Mouse (Mus musculus) embryo, embryonic 10.5 days (tissue): ENCODE measurements at regions not wholly inside any gene's neighbourhood (a gene's known extent, or its start where the extent isn't known, plus 50 kb on each side); places are given as distances from the start of the nearest gene placed in this dataset.
A peak's percentile ranks its signal among the peaks of the same experiment; 100 is the strongest.

Experiments used
- DNase-seq: peaks from one replicate; pipeline ENCODE4 v3.0.0-alpha.2; 2015; ENCODE audit warnings: low spot score

DNA sequence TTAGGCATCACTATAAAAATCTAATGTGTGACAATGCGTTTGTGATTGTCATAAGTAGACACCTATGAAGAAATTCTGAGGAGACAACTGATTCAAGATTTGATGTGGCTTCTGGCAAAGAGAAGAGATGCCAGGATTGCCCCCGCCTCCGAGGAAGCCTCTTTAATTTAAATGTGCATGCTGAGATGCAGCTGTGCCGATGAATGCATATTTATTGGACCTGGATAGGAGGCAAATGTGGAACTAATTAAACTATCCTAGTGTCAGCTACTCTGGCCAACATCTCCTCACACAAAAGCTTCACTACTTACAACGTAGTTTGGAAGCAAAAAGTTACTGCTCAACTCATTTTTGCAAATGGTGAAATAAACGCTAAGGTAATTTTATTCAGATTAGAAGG, 173.4 kb upstream of the Dph6 start:
- no peak for DNase-seq

- peak; percentile 51 for DNase-seq
These were observed 180.9 kb upstream of the Dph6 start for GRCm38 (mm10) chr2:114835694-114836093.

GRCm38 (mm10) chr2:114843696-114844388, 189.1 kb upstream of the Dph6 start:
- DNase-seq, result no peak

DNA sequence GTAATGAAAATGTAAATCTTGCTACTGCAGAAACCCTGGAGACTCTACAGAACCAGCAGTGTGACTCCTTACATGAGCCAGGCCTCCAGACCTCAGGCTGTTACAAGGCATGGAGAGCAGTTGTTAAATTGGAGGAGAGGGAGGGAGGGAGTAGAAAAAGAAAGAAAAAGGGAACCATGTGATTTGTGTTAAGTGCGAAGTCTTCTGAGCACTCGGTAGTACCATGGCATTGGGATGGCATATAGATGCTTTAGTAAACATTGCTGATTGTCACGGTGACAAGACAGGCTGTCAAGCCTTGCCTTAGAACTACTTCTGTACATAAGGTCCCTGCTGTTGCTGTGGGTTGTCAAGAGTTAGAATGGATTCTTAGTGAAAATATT, 189.6 kb upstream of the Dph6 start:
- DNase-seq, result no peak

GRCm38 (mm10) chr2:114848439-114848838, 193.7 kb upstream of the Dph6 start:
- DNase-seq, result no peak

DNA sequence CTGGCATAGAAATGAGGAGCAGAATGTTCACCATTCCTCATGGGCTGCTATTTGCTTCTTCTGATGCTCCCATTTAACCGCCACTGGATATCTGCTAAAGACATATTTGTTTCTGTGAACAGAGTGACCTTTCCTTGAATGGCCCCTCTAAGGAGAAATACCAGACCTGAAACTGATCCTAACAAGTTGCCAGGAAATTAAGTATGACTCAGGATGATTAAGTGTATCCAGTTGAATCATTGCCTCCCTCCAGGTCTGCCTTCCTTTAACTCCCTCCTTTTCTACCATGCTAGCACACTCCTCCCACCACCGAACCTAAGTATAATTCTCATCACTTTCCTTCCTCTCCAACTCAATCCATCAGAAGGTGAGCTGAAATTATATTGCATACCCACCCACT, 194.2 kb upstream of the Dph6 start:
- no peak for DNase-seq

- DNase-seq, result peak; percentile 93
These were observed 199.2 kb upstream of the Dph6 start for GRCm38 (mm10) chr2:114853715-114854530.

GRCm38 (mm10) chr2:114872272-114872671, 217.5 kb upstream of the Dph6 start:
- DNase-seq, result peak; percentile 61

DNA sequence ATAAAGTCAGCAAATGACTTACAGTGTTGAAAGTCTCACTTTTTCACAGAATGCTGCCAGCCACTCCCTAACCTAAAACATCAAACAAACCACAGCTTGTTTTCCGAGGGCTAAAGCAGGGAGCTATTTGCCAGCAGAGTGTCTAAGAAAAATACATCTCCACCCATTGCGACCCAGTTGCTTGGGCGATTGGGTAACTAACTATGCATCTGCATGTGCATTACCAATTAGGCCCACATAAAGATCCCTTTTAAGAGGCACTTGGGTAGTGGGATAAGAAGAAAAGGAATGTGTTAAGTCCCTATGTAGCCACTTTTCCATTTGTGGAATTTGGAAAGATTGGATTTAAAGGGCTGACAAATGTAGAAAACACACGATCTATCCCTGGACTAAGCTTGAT, 218.3 kb upstream of the Dph6 start:
- no peak for DNase-seq

DNA sequence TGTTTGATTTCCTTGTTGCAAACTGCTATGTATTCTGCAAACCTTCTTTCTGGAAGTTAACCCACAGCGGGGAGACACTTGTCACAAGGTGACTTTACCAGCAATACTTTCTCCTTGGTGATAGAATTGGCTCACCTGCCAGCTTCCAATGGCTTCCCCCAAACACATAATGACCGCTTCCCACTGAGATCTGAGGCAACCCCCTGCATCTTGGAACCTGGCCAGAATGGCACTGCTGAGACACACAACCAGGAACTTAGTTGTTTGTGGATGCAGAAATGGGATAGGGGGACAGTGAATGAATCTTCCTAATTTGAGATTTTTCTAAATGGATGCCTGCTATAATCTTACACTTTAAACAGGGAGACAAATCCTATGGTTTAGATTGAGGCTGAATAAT, 224.3 kb upstream of the Dph6 start:
- DNase-seq, result no peak

DNA sequence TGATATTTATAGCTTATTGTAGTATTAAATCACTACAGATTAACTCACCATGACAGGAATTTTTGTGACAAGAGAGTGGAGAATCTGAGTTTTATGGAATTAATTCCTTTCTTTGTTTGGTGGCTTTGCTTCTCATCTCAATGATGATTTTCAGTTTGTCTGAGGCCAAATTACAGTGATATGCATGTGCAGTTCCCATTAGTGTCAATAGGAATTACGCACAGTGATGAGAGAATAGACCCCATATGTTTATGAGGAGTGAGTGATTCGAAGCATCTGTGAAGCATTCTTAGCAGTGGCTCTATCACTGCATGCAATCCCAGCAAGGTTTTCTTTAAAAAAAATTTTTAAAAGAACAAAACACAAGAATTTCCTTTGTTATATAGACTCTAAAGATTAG, 225.0 kb upstream of the Dph6 start:
- DNase-seq, result no peak

GRCm38 (mm10) chr2:114885734-114886260, 231.0 kb upstream of the Dph6 start:
- DNase-seq, result no peak

DNA sequence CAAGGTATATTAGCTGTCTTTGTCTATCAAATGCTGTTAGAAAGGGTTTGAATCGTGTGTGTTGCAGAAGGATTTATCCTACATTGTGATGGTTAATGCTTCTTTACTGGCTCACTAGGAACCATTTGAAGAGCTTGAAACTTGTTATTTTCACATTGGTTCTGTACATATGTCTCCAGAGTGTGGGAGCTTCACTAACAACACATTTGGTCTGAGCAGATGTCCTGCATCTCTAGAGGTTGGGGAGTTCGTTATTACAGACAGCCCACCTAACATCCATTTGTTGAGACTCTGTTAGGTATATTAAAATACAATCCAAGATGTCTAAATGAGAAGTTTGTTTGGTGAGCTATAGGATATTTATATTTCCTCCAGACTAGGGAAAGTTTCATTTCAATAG, 244.0 kb upstream of the Dph6 start:
- no peak for DNase-seq

- DNase-seq, result no peak
These were observed 257.2 kb upstream of the Dph6 start for GRCm38 (mm10) chr2:114911845-114912500.

DNA sequence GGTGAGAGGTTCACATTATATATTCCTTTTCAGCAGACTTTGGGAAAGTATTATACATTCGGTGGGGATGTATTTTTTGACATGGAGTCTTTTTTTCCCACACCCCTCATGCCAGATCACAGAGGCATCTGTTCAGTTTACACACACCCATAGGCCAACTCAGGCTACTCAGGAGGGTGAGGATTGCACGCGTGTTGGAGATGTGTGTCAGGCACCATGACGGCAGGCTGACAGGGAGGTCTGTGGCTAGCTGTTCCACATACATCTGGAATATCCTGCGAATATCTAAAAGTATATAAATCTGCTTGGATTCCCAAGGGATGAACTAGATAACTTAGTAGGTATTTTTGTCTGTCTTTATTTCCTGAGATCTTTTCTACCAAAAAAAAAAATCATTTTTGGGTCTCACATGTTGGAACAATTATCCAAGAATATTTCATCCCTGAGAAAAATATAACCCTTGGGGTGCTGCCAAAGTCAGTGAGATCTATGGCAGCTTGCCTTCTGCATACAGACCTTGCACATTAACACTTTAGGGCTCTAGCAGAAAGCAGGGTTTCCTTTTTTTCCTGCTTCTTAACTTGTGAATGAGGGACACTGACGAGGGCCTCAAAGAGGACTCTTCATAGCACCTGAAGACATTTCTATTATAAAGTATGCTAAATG, 260.4 kb upstream of the Dph6 start:
- DNase-seq, result no peak

DNA sequence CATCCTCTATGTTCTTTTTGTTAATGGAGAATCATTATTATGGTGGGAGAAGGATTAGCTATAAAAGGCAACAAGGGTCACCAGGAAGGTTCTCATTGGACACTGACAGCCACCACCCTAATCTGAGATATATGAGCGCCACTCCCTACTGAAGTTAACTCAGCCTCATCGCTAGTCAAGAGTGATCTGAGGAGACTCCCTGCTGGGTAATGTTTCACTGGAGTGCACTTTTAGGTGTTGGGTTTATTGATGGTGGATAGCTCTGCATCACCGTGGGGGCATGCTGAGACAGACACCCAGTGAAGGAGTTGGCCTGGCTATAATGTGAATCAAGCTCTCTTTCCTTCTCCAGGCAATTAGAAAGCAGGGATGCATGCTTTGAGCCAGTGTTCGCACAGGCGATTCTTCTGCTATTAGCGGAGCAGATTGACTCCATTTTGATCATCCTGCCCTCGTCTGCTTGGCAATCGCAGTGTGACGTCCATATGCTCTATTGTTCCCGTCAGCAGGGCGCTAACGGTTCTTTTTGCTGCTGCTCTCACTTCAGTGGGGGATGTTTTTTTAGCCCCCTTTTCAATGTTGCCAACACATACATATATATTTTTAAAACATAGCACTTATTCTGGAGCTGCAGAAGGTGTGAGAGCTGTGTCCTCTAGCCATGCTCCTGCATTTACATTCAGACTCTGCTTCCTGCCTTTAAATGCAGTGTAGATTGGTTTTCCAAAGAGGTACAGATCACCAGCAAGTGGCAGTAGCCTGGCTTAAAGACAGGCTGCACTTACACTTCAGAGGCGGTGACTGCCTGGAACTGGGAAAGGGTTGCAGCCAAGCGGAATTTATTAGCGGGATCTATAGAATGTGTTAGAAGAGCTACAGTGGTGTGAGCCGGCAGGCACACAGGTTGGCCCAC, 263.9 kb upstream of the Dph6 start:
- DNase-seq, result no peak

DNA sequence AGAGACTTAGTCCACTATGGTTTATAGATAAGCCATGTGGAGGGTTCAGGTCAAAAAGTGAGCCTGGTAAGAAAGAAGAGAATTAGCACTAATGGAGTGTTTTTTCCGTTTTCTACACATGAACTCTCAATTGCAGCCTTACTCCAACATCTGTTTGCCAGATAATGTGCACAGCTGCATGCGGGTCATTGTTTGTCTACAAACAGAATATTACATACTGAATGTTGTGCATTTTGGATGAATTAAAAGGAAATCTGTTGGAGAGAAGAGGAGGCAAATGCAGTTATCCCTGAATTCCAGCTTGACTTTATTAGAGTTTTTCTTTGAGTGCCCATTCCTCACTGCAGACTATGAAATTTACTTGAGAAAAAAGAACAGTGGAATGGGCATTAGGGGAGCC, 269.1 kb upstream of the Dph6 start:
- DNase-seq, result no peak

DNA sequence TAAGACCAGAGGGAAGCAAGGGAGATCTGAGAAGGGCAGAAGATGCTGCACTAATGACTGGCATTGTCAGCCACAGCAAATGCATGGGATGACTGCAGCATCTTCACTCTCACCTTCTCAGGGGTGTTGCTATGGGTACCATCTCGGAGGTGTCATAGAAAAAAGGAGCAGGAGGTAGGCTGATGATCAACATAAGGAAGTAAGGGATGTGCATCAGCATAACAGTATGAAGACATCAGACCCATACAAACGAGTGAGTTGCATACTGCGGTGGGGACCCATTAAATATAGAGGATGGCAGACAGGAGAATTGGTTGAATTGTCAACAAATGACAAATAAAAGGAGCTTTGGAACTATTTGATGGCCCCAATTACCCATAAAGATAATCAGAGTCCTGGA, 280.7 kb upstream of the Dph6 start:
- DNase-seq, result no peak

- DNase-seq, result no peak
These were observed 283.8 kb upstream of the Dph6 start for GRCm38 (mm10) chr2:114938416-114939147.

- DNase-seq, result no peak
These were observed 311.3 kb upstream of the Dph6 start for GRCm38 (mm10) chr2:114966111-114966510.

DNA sequence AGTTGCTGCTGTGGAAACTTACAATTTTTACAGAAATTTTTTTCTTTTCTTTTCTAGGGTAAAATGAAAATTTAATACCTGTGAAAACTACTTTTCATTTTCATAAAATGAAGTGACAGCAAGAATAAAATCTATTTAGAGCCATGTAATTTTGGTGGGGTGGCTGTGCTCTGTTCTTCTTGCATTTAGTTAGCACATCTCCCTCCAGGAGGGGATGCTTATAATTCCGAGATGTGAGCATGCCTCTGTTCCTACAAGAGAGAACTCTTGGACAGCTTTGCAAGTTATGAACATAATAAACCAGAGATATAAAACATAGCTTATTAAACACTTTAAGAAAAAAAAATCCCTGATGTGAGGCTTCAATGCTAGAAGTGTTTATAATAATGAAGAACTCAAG, 313.9 kb upstream of the Dph6 start:
- DNase-seq, result no peak
